Comparison of ENCODE assay signal across 11 mouse cellular contexts in the genomic region with DNA sequence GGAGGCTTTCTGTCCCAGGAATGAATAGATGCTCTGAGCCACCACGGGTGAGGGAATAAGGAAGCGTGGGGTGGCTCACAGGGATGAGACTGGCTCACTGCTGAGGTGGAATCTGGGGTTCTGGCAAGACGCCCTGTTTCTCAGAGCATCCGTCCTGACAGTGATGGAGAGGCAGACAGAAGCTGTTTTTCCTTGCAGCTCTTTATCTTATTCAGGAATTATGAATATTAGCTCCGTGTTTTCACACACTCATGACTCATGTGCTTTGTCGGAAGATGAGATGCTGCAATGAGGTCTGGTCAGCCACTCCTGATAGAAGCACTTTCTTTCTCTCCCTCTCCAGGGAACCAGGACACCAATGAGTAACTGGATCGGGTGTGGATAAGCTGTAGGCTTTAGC.
DNase-seq lines count a peak whose midpoint lies in the region; ATAC-seq lines count a peak whose summit lies in the region.
"Had no signal": no experiment of that assay in that cellular context is flagged by ENCODE, and none has a peak within 500 bp of the region (broad histone marks: within the 10 kb centered on the region; RNA-seq: fewer than 3 reads in every experiment).

No protein-coding gene starts in this region.

- no peak overlapping the region for H3K4me3 ChIP-seq in kidney, embryonic 14.5 days (ENCODE audit: low read length)
- H3K4me3 ChIP-seq: erythroblast, embryonic 14.5 days; stomach, embryonic 15.5 days had no signal

- no peak overlapping the region for H3K4me2 ChIP-seq in kidney, embryonic 14.5 days (replicated peaks; ENCODE audit: low read depth, low read length)
- H3K4me2 ChIP-seq: stomach, embryonic 15.5 days had no signal

- H3K9ac ChIP-seq in kidney, embryonic 14.5 days (ENCODE audit: low read depth, low read length), result no peak overlapping the region
- H3K9ac ChIP-seq: stomach, embryonic 15.5 days had no signal

- peaks cover 22% of the 10 kb centered on the region for H3K4me1 ChIP-seq in kidney, embryonic 14.5 days (ENCODE audit: control insufficient read depth, insufficient read depth, low read length)

- DNase-seq in adrenal gland, adult (ENCODE audit: inconsistent age in 2 of 2, low spot score in 1 of 2), result peak; percentile 43 to 72
- no peak for DNase-seq in adrenal gland, adult 18-20 months (ENCODE audit: low spot score in 2 of 2)
- DNase-seq in kidney, postnatal 10 days, result peak; percentile 48
- peak; percentile 45 to 49 for DNase-seq in frontal cortex, postnatal 25 days (ENCODE audit: low spot score in 2 of 2)
- DNase-seq in right cerebral cortex, postnatal 14 days, result peak; percentile 46
- no peak for DNase-seq in gastrocnemius, adult 18-20 months (ENCODE audit: low spot score)
- no peak for DNase-seq in gastrocnemius, postnatal 4 days (ENCODE audit: low spot score in 2 of 2)
- DNase-seq: liver had no signal

- H3K27ac ChIP-seq in kidney, embryonic 14.5 days (ENCODE audit: low read depth, low read length), result no peak overlapping the region
- H3K27ac ChIP-seq: stomach, embryonic 15.5 days had no signal

- peaks cover 6% of the 10 kb centered on the region for H3K36me3 ChIP-seq in kidney, embryonic 14.5 days (ENCODE audit: control insufficient read depth, insufficient read depth, low read length)

- no peaks in the 10 kb centered on the region for H3K9me3 ChIP-seq in kidney, embryonic 14.5 days (ENCODE audit: control insufficient read depth, low read length)
- H3K9me3 ChIP-seq: stomach, embryonic 15.5 days had no signal

- no peaks in the 10 kb centered on the region for H3K27me3 ChIP-seq in kidney, embryonic 14.5 days (ENCODE audit: control insufficient read depth, insufficient read depth, low read length)
- H3K27me3 ChIP-seq: stomach, embryonic 15.5 days had no signal

- 81% methylated on average over 7 of the region's 7 CpGs for whole genome bisulfite sequencing in kidney, embryonic 14.5 days

- ATAC-seq in kidney, embryonic 14.5 days (ENCODE audit: low FRiP score, low TSS enrichment), result no peak

Comparison
In these comparisons a context has a peak if more than half of its experiments do, and no peak if none do; other contexts are left out.
1. DNase-seq: peak in adrenal gland, adult (2 of 2), kidney, postnatal 10 days (single experiment), frontal cortex, postnatal 25 days (2 of 2) and right cerebral cortex, postnatal 14 days (single experiment); none in adrenal gland, adult 18-20 months (0 of 2), gastrocnemius, adult 18-20 months (single experiment) and gastrocnemius, postnatal 4 days (0 of 2).